Mouse (Mus musculus): Measurements from ENCODE around the gene Tiam1. TPM values are rescaled to one million over a fixed set of nuclear protein-coding genes. Genes with fewer than 3 reads are reported as not detected.
A peak's percentile ranks its signal among the peaks of the same experiment; 100 is the strongest.

The Tiam1 gene
- polyA plus RNA-seq, 1 experiment from 2014 or later, result 31.0 TPM

GRCm38 (mm10) chr16:89839829-89840228 lies 303.7 kb downstream of the Tiam1 start:
- no peak overlapping the region for H3K9ac ChIP-seq (ENCODE audit: low read depth, low read length)
- WGBS, result 77% methylated on average over 5 of the region's 5 CpGs
- no peak overlapping the region for H3K4me3 ChIP-seq (ENCODE audit: low read depth, low read length)
- DNase-seq (ENCODE audit: low spot score), result no peak
- 0 out of 2 replicates have a peak, but pooled peaks cover 4% of the 10 kb centered on the region for H3K4me1 ChIP-seq (ENCODE audit: control insufficient read depth, insufficient read depth, low read length)
- no peak overlapping the region for H3K4me2 ChIP-seq (ENCODE audit: low read depth, low read length)
- no peaks in the 10 kb centered on the region for H3K27me3 ChIP-seq (replicated peaks; ENCODE audit: control insufficient read depth, insufficient read depth, low read length)
- no peak overlapping the region for H3K27ac ChIP-seq (replicated peaks; ENCODE audit: low read depth, low read length)
- H3K36me3 ChIP-seq (ENCODE audit: control insufficient read depth, insufficient read depth, low read length), result 0 out of 2 replicates have a peak, but pooled peaks cover 4% of the 10 kb centered on the region
- no peaks in the 10 kb centered on the region for H3K9me3 ChIP-seq (ENCODE audit: control insufficient read depth, low read length)
- ATAC-seq (ENCODE audit: low read depth), result no peak

- WGBS, result 53% methylated on average over 9 of the region's 9 CpGs
- H3K4me2 ChIP-seq (ENCODE audit: low read depth, low read length), result no peak overlapping the region
Measured at GRCm38 (mm10) chr16:89837096-89837495, 306.5 kb downstream of the Tiam1 start.

GRCm38 (mm10) chr16:89835551-89835950 lies 308.0 kb downstream of the Tiam1 start:
- Histone ChIP-seq H3K9ac (ENCODE audit: low read depth, low read length) (no peak overlapping the region), H3K36me3 (ENCODE audit: control insufficient read depth, insufficient read depth, low read length) (peaks cover 16% of the 10 kb centered on the region; the same call in 1 of the 2 replicates), H3K4me2 (ENCODE audit: low read depth, low read length) (no peak overlapping the region), H3K4me1 (ENCODE audit: control insufficient read depth, insufficient read depth, low read length) (0 out of 2 replicates have a peak, but pooled peaks cover 4% of the 10 kb centered on the region), H3K9me3 (ENCODE audit: control insufficient read depth, low read length) (no peaks in the 10 kb centered on the region), H3K4me3 (ENCODE audit: low read depth, low read length) (no peak overlapping the region), H3K27me3 (replicated peaks; ENCODE audit: control insufficient read depth, insufficient read depth, low read length) (no peaks in the 10 kb centered on the region), H3K27ac (replicated peaks; ENCODE audit: low read depth, low read length) (no peak overlapping the region)
- WGBS, result 80% methylated on average over 6 of the region's 7 CpGs
- no peak for DNase-seq (ENCODE audit: low spot score)
- ATAC-seq (ENCODE audit: low read depth), result no peak

More at GRCm38 (mm10) chr16:89837096-89837495, 306.5 kb downstream of the Tiam1 start:
- H3K9me3 ChIP-seq (ENCODE audit: control insufficient read depth, low read length), result no peaks in the 10 kb centered on the region
- 0 out of 2 replicates have a peak, but pooled peaks cover 4% of the 10 kb centered on the region for H3K4me1 ChIP-seq (ENCODE audit: control insufficient read depth, insufficient read depth, low read length)
- DNase-seq (ENCODE audit: low spot score) (peak; percentile 76), ATAC-seq (ENCODE audit: low read depth) (0 out of 2 replicates have a peak, but pooled peaks have one; percentile 24)
- H3K27ac ChIP-seq (replicated peaks; ENCODE audit: low read depth, low read length), result no peak overlapping the region
- H3K27me3 ChIP-seq (replicated peaks; ENCODE audit: control insufficient read depth, insufficient read depth, low read length), result no peaks in the 10 kb centered on the region
- no peak overlapping the region for H3K9ac ChIP-seq (ENCODE audit: low read depth, low read length)
- no peak overlapping the region for H3K4me3 ChIP-seq (ENCODE audit: low read depth, low read length)
- peaks cover 16% of the 10 kb centered on the region; the same call in 1 of the 2 replicates for H3K36me3 ChIP-seq (ENCODE audit: control insufficient read depth, insufficient read depth, low read length)

GRCm38 (mm10) chr16:89833011-89833410 lies 310.6 kb downstream of the Tiam1 start:
- no peak overlapping the region for H3K9ac ChIP-seq (ENCODE audit: low read depth, low read length)
- H3K36me3 ChIP-seq (ENCODE audit: control insufficient read depth, insufficient read depth, low read length), result peaks cover 16% of the 10 kb centered on the region; the same call in 1 of the 2 replicates
- H3K9me3 ChIP-seq (ENCODE audit: control insufficient read depth, low read length), result no peaks in the 10 kb centered on the region
- no peak for ATAC-seq (ENCODE audit: low read depth)
- H3K27me3 ChIP-seq (replicated peaks; ENCODE audit: control insufficient read depth, insufficient read depth, low read length), result no peaks in the 10 kb centered on the region
- DNase-seq (ENCODE audit: low spot score), result no peak
- 87% methylated on average over 9 of the region's 11 CpGs for WGBS
- 0 out of 2 replicates have a peak, but pooled peaks cover 4% of the 10 kb centered on the region for H3K4me1 ChIP-seq (ENCODE audit: control insufficient read depth, insufficient read depth, low read length)
- H3K4me2 ChIP-seq (ENCODE audit: low read depth, low read length), result no peak overlapping the region
- H3K27ac ChIP-seq (replicated peaks; ENCODE audit: low read depth, low read length), result no peak overlapping the region
- no peak overlapping the region for H3K4me3 ChIP-seq (ENCODE audit: low read depth, low read length)

GRCm38 (mm10) chr16:89831172-89831571 lies 312.4 kb downstream of the Tiam1 start:
- Histone ChIP-seq H3K27me3 (replicated peaks; ENCODE audit: control insufficient read depth, insufficient read depth, low read length) (no peaks in the 10 kb centered on the region), H3K27ac (replicated peaks; ENCODE audit: low read depth, low read length) (no peak overlapping the region), H3K4me3 (ENCODE audit: low read depth, low read length) (no peak overlapping the region), H3K9ac (ENCODE audit: low read depth, low read length) (no peak overlapping the region), H3K9me3 (ENCODE audit: control insufficient read depth, low read length) (no peaks in the 10 kb centered on the region), H3K4me2 (ENCODE audit: low read depth, low read length) (no peak overlapping the region), H3K36me3 (ENCODE audit: control insufficient read depth, insufficient read depth, low read length) (peaks cover 12% of the 10 kb centered on the region; the same call in 1 of the 2 replicates), H3K4me1 (ENCODE audit: control insufficient read depth, insufficient read depth, low read length) (no peaks in the 10 kb centered on the region; the same call in 1 of the 2 replicates)
- ATAC-seq (ENCODE audit: low read depth) (no peak), DNase-seq (ENCODE audit: low spot score) (peak; percentile 75)
- WGBS, result 50% methylated on average over 10 of the region's 10 CpGs

- DNase-seq (ENCODE audit: low spot score), result no peak
- peaks cover 12% of the 10 kb centered on the region; the same call in 1 of the 2 replicates for H3K36me3 ChIP-seq (ENCODE audit: control insufficient read depth, insufficient read depth, low read length)
- 86% methylated on average over 15 of the region's 15 CpGs for WGBS
- no peaks in the 10 kb centered on the region; the same call in 1 of the 2 replicates for H3K4me1 ChIP-seq (ENCODE audit: control insufficient read depth, insufficient read depth, low read length)
- no peak overlapping the region for H3K4me3 ChIP-seq (ENCODE audit: low read depth, low read length)
- H3K4me2 ChIP-seq (ENCODE audit: low read depth, low read length), result no peak overlapping the region
- H3K27ac ChIP-seq (replicated peaks; ENCODE audit: low read depth, low read length), result no peak overlapping the region
- H3K9me3 ChIP-seq (ENCODE audit: control insufficient read depth, low read length), result no peaks in the 10 kb centered on the region
- ATAC-seq (ENCODE audit: low read depth), result 0 out of 2 replicates have a peak, but pooled peaks have one; percentile 20
- no peak overlapping the region for H3K9ac ChIP-seq (ENCODE audit: low read depth, low read length)
- H3K27me3 ChIP-seq (replicated peaks; ENCODE audit: control insufficient read depth, insufficient read depth, low read length), result no peaks in the 10 kb centered on the region
Measured at GRCm38 (mm10) chr16:89830221-89830648, 313.3 kb downstream of the Tiam1 start.

- Histone ChIP-seq H3K27ac (replicated peaks; ENCODE audit: low read depth, low read length) (peak overlapping the region; percentile 33; the same call in 1 of the 2 replicates), H3K36me3 (ENCODE audit: control insufficient read depth, insufficient read depth, low read length) (peaks cover 5% of the 10 kb centered on the region; the same call in 1 of the 2 replicates), H3K4me3 (ENCODE audit: low read depth, low read length) (no peak overlapping the region), H3K4me1 (ENCODE audit: control insufficient read depth, insufficient read depth, low read length) (no peaks in the 10 kb centered on the region; the same call in 1 of the 2 replicates), H3K9me3 (ENCODE audit: control insufficient read depth, low read length) (no peaks in the 10 kb centered on the region), H3K27me3 (replicated peaks; ENCODE audit: control insufficient read depth, insufficient read depth, low read length) (no peaks in the 10 kb centered on the region), H3K9ac (ENCODE audit: low read depth, low read length) (no peak overlapping the region), H3K4me2 (ENCODE audit: low read depth, low read length) (no peak overlapping the region)
- WGBS, result 64% methylated on average over 17 of the region's 17 CpGs
- no peak; the same call in 1 of the 2 replicates for ATAC-seq (ENCODE audit: low read depth)
- no peak for DNase-seq (ENCODE audit: low spot score)
Measured at GRCm38 (mm10) chr16:89827496-89828125, 316.0 kb downstream of the Tiam1 start.

GRCm38 (mm10) chr16:89825875-89826274 lies 317.7 kb downstream of the Tiam1 start:
- Histone ChIP-seq H3K4me3 (ENCODE audit: low read depth, low read length) (no peak overlapping the region), H3K27ac (replicated peaks; ENCODE audit: low read depth, low read length) (no peak overlapping the region), H3K9ac (ENCODE audit: low read depth, low read length) (no peak overlapping the region), H3K4me2 (ENCODE audit: low read depth, low read length) (no peak overlapping the region), H3K9me3 (ENCODE audit: control insufficient read depth, low read length) (no peaks in the 10 kb centered on the region), H3K4me1 (ENCODE audit: control insufficient read depth, insufficient read depth, low read length) (no peaks in the 10 kb centered on the region; the same call in 1 of the 2 replicates), H3K27me3 (replicated peaks; ENCODE audit: control insufficient read depth, insufficient read depth, low read length) (no peaks in the 10 kb centered on the region), H3K36me3 (ENCODE audit: control insufficient read depth, insufficient read depth, low read length) (no peaks in the 10 kb centered on the region; the same call in 1 of the 2 replicates)
- DNase-seq (ENCODE audit: low spot score) (no peak), ATAC-seq (ENCODE audit: low read depth) (0 out of 2 replicates have a peak, but pooled peaks have one; percentile 23)
- 46% methylated on average over 12 of the region's 12 CpGs for WGBS

All from embryonic facial prominence, embryonic 14.5 days (tissue).